Mouse (Mus musculus) kidney, embryonic 16.5 days (tissue): ENCODE results near the gene Adssl1. TPM values are rescaled to one million over a fixed set of nuclear protein-coding genes. Genes with fewer than 3 reads are reported as not detected.

ENCODE experiments used
- ATAC-seq: fragments of 200-750 bp; cut with Nextera tagmentation; 2 replicates; pipeline ENCODE4 v1.8.0; 2017; ENCODE audit warnings: moderate TSS enrichment; ENCODE audit not compliant: low FRiP score, low TSS enrichment
- H3K27ac ChIP-seq: fragments of 300-500 bp; sonication (generic); 2 replicates; pipeline ENCODE4 v1.5.1; 2014; ENCODE audit warnings: low read length
- H3K27me3 ChIP-seq: fragments of 300-500 bp; sonication (generic); 2 replicates; pipeline ENCODE4 v1.6.1; 2014; ENCODE audit warnings: low read length, control low read depth, mixed read lengths; ENCODE audit not compliant: insufficient read depth
- H3K36me3 ChIP-seq: fragments of 300-500 bp; sonication (generic); 2 replicates; pipeline ENCODE4 v1.6.1; 2014; ENCODE audit warnings: low read length, control low read depth, mixed read lengths; ENCODE audit not compliant: insufficient read depth
- H3K4me1 ChIP-seq: fragments of 300-500 bp; sonication (generic); 2 replicates; pipeline ENCODE4 v1.6.1; 2014; ENCODE audit warnings: low read length, control low read depth, mixed read lengths; ENCODE audit not compliant: insufficient read depth
- H3K4me2 ChIP-seq: fragments of 300-500 bp; sonication (generic); replicated peaks from 2 replicates; pipeline ENCODE4 v1.6.1; 2014; ENCODE audit warnings: low read depth, low read length
- H3K4me3 ChIP-seq: fragments of 300-500 bp; sonication (generic); 2 replicates; pipeline ENCODE4 v1.5.1; 2014; ENCODE audit warnings: mild to moderate bottlenecking, low read length
- H3K9ac ChIP-seq: fragments of 300-500 bp; sonication (generic); replicated peaks from 2 replicates; pipeline ENCODE4 v1.6.1; 2014; ENCODE audit warnings: low read length
- H3K9me3 ChIP-seq: fragments of 300-500 bp; sonication (generic); 2 replicates; pipeline ENCODE4 v1.6.1; 2016; ENCODE audit warnings: low read length, control low read depth
- WGBS: fragments of 180-500 bp; shearing (Covaris S2); extraction: QIAGEN DNeasy Blood & Tissue Kit; methylation state at CpG from one replicate; pipeline ENCODE4 v1.1.7; 2014; 5-methylcytosine and 5-hydroxymethylcytosine counted together
- polyA plus RNA-seq: library from polyadenylated mRNA; unstranded; fragments of >200 nt; fragmentation: Nextera tagmentation; extraction: Ambion mirVana; gene quantifications from 2 replicates; pipeline ENCODE4 v1.2.1, GENCODE M21; 2015

Adssl1 gene
- polyA plus RNA-seq, 1 experiment from 2014 or later, result 12.7 TPM

DNA sequence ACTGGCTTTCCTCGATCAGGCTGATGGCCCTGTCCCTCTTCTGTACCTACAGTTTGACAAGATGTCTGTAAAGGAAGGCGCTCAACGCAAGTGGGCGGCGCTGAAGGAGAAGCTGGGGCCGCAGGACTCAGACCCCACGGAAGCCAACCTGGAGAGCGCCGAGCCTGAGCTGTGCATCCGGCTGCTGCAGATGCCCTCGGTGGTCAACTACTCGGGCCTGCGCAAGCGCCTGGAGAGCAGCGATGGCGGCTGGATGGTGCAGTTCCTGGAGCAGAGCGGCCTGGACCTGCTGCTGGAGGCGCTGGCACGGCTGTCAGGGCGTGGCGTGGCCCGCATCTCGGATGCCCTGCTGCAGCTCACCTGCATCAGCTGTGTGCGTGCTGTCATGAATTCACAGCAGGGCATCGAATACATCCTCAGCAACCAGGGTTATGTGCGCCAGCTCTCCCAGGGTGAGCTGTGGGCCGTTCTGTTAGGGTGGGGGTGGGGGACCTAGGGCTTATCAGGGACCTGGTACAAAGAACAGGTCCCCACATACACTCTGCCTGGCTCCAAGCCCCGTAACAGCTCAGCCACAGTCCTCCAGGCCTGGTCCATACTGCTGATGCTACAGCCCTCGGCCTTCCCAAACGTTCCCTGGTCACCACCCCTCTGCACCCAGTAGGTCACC lies 19.8 kb upstream of the Adssl1 start:
- Histone ChIP-seq H3K27ac (no peak overlapping the region), H3K36me3 (no peaks in the 10 kb centered on the region; the same call in 1 of the 2 replicates), H3K4me1 (peaks cover 14% of the 10 kb centered on the region), H3K4me2 (no peak overlapping the region), H3K4me3 (no peak overlapping the region), H3K9ac (no peak overlapping the region), H3K9me3 (no peaks in the 10 kb centered on the region), H3K27me3 (no peaks in the 10 kb centered on the region)
- no peak for ATAC-seq
- 86% methylated on average over 30 of the region's 30 CpGs for WGBS

DNA sequence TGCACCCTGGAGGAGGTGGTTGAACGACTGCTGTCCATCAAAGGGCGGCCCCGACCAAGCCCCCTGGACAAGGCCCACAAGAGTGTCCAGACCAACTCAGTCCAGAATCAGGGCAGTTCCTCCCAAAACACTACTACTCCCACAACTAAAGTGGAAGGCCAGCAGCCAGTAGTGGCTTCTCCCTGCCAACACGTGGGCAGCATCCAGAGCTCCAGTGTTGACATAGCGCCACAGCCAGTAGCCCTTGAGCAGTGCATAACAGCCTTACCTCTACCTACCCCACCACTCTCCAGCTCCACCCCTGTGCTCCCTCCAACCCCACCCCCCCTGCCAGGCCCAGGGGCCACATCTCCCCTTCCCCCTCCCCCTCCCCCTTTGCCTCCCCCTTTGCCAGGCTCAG lies 15.8 kb upstream of the Adssl1 start:
- Histone ChIP-seq H3K27me3 (no peaks in the 10 kb centered on the region), H3K4me1 (0 out of 2 replicates have a peak, but pooled peaks cover 5% of the 10 kb centered on the region), H3K9me3 (no peaks in the 10 kb centered on the region), H3K27ac (no peak overlapping the region), H3K9ac (no peak overlapping the region), H3K36me3 (peaks cover 4% of the 10 kb centered on the region; the same call in 1 of the 2 replicates), H3K4me2 (no peak overlapping the region), H3K4me3 (no peak overlapping the region)
- WGBS, result 69% methylated on average over 5 of the region's 5 CpGs
- ATAC-seq, result no peak

DNA sequence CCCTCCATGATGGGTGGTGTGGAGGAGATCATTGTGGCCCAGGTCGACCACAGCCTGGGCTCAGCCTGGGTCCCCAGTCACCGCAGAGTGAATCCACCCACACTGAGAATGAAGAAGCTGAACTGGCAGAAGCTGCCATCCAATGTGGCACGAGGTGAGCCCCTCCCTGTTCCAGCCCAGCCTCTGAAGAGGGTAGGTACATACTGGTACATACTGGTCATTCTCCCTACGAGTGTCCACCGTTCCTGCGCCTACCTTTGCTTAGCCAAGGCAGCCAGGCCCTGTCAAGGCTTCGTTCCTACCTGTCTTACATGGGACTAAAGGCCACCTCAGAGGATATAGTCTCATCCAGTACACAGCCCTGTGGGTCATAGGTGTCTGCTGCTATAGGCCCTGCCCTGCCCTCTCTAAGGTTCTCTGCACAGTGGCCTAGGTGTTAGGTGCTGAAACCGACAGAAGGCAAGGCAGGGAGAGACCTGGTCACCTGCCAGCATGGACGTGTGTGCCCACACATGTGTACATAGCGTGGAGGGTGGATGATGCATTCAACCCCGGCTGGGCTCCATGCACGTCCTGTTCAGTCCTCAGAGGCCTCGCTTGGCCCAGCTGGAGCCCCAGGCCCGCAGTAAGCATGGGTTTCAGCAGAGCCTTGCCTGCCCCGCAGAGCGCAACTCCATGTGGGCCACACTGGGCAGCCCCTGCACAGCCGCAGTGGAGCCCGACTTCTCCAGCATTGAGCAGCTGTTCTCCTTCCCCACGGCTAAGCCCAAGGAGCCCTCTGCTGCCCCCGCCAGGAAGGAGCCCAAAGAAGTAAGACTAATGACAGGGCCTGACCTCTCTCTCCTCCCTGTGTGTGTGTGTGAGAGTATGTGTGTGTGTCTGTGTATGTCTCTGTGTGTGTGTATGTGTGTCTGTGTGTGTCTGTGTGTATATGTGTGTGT lies 14.9 kb upstream of the Adssl1 start:
- H3K9me3 ChIP-seq, result no peaks in the 10 kb centered on the region
- no peak overlapping the region for H3K27ac ChIP-seq
- H3K27me3 ChIP-seq, result no peaks in the 10 kb centered on the region
- H3K4me2 ChIP-seq, result no peak overlapping the region
- WGBS, result 63% methylated on average over 20 of the region's 20 CpGs
- ATAC-seq, result peak; percentile 60
- 0 out of 2 replicates have a peak, but pooled peaks cover 3% of the 10 kb centered on the region for H3K4me1 ChIP-seq
- H3K9ac ChIP-seq, result no peak overlapping the region
- H3K36me3 ChIP-seq, result peaks cover 5% of the 10 kb centered on the region; the same call in 1 of the 2 replicates
- no peak overlapping the region for H3K4me3 ChIP-seq

DNA sequence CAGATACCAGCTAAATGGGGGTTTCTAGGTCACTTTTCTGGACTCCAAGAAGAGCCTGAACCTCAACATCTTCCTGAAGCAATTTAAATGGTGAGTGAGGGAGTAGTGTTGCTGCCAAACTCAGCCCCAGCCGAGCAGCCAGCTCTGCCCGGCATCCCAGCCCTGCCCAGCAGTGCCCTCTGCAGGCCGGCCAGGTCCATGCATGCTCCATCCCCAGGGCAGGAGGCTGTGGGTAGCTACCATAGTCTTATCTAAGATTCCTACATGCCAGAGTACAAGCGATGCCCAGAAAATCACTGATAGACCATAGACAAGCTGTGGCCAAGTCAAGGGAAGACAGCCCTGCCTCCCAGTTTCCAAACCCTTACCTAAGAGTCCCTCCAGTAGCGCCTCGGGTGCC lies 14.1 kb upstream of the Adssl1 start:
- H3K4me1 ChIP-seq, result 0 out of 2 replicates have a peak, but pooled peaks cover 3% of the 10 kb centered on the region
- H3K36me3 ChIP-seq, result peaks cover 5% of the 10 kb centered on the region; the same call in 1 of the 2 replicates
- H3K4me3 ChIP-seq, result no peak overlapping the region
- H3K4me2 ChIP-seq, result no peak overlapping the region
- H3K27ac ChIP-seq, result no peak overlapping the region
- peak; percentile 39; the same call in 1 of the 2 replicates for ATAC-seq
- H3K9me3 ChIP-seq, result no peaks in the 10 kb centered on the region
- H3K27me3 ChIP-seq, result no peaks in the 10 kb centered on the region
- WGBS, result 51% methylated on average over 6 of the region's 6 CpGs
- H3K9ac ChIP-seq, result no peak overlapping the region

- Histone ChIP-seq H3K9me3 (no peaks in the 10 kb centered on the region), H3K36me3 (peaks cover 8% of the 10 kb centered on the region), H3K4me1 (0 out of 2 replicates have a peak, but pooled peaks cover 3% of the 10 kb centered on the region), H3K4me3 (no peak overlapping the region), H3K4me2 (no peak overlapping the region), H3K9ac (no peak overlapping the region), H3K27ac (no peak overlapping the region), H3K27me3 (no peaks in the 10 kb centered on the region)
- WGBS, result 62% methylated on average over 6 of the region's 6 CpGs
- no peak for ATAC-seq
Measured at GRCm38 (mm10) chr12:112606998-112607397, 12.8 kb upstream of the Adssl1 start.

GRCm38 (mm10) chr12:112609031-112609430 lies 10.8 kb upstream of the Adssl1 start:
- no peaks in the 10 kb centered on the region for H3K27me3 ChIP-seq
- 0 out of 2 replicates have a peak, but pooled peaks cover 3% of the 10 kb centered on the region for H3K4me1 ChIP-seq
- H3K4me3 ChIP-seq, result no peak overlapping the region
- H3K9ac ChIP-seq, result no peak overlapping the region; the same call in 1 of the 2 replicates
- no peak overlapping the region for H3K27ac ChIP-seq
- H3K4me2 ChIP-seq, result no peak overlapping the region
- H3K36me3 ChIP-seq, result peaks cover 8% of the 10 kb centered on the region; the same call in 1 of the 2 replicates
- ATAC-seq, result no peak
- WGBS, result 85% methylated on average over 10 of the region's 10 CpGs
- no peaks in the 10 kb centered on the region for H3K9me3 ChIP-seq

DNA sequence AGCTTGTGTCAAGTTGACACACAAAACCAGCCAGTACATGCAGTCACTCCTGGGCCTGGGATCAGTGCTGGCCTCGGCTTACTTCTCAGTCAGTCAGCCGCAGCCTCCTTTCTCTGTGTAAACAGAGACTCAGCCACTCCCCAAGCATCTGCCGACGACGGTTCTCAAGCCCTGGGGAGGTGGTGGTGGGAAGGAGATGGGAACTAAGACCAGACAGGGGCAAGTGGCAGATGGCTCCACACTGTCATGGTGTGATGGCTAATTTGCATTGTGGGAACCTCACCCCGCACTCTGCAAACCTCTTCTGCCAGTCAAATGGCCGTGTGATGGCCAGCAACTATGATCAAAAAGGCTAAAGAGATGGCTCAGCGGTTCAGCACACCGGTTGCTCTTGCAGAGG lies 3.2 kb upstream of the Adssl1 start:
- no peaks in the 10 kb centered on the region for H3K9me3 ChIP-seq
- H3K9ac ChIP-seq, result no peak overlapping the region
- no peak for ATAC-seq
- H3K4me2 ChIP-seq, result no peak overlapping the region
- peaks cover 29% of the 10 kb centered on the region for H3K4me1 ChIP-seq
- no peak overlapping the region for H3K27ac ChIP-seq
- H3K4me3 ChIP-seq, result no peak overlapping the region
- H3K27me3 ChIP-seq, result peaks cover 7% of the 10 kb centered on the region; the same call in 1 of the 2 replicates
- WGBS, result 42% methylated on average over 9 of the region's 9 CpGs
- no peaks in the 10 kb centered on the region; the same call in 1 of the 2 replicates for H3K36me3 ChIP-seq

DNA sequence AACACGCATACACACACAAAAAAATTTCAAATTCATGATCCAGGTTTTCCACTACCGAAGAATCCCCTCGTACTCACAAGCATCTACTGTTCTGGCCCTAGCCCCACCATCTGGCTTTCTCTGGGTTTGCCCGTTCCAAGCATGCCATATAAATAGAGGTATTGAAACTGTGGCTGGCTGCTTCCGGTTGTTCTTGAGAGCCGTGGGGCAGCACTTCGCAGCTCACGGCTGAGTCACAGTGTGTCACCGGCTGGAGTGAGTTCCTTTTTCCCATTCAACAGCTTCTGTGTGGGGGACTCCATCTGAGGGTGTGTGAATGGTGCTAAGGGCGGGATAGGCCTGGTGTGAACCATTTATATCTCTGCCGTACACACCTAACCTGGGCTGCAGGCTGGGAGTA lies 2.7 kb upstream of the Adssl1 start:
- Histone ChIP-seq H3K9me3 (no peaks in the 10 kb centered on the region), H3K4me2 (no peak overlapping the region), H3K4me3 (no peak overlapping the region), H3K27me3 (peaks cover 7% of the 10 kb centered on the region; the same call in 1 of the 2 replicates), H3K36me3 (no peaks in the 10 kb centered on the region; the same call in 1 of the 2 replicates), H3K27ac (no peak overlapping the region), H3K9ac (no peak overlapping the region), H3K4me1 (peaks cover 29% of the 10 kb centered on the region)
- 82% methylated on average over 11 of the region's 11 CpGs for WGBS
- no peak for ATAC-seq

- peak; percentile 44 for ATAC-seq
- peaks cover 9% of the 10 kb centered on the region; the same call in 1 of the 2 replicates for H3K27me3 ChIP-seq
- no peaks in the 10 kb centered on the region for H3K9me3 ChIP-seq
- WGBS, result 18% methylated on average over 8 of the region's 8 CpGs
- H3K4me2 ChIP-seq, result no peak overlapping the region
- no peaks in the 10 kb centered on the region; the same call in 1 of the 2 replicates for H3K36me3 ChIP-seq
- no peak overlapping the region for H3K27ac ChIP-seq
- no peak overlapping the region for H3K4me3 ChIP-seq
- no peak overlapping the region for H3K9ac ChIP-seq
- H3K4me1 ChIP-seq, result peaks cover 29% of the 10 kb centered on the region
Measured at GRCm38 (mm10) chr12:112617898-112618380, 1.9 kb upstream of the Adssl1 start.
